Mouse (Mus musculus): ENCODE data around the gene Ltbp4. TPM values are rescaled to one million over a fixed set of nuclear protein-coding genes. Genes with fewer than 3 reads are reported as not detected.

Gene Ltbp4
- total RNA-seq, 2 experiments from 2014 or later, result 54.5 to 54.8 TPM

DNA sequence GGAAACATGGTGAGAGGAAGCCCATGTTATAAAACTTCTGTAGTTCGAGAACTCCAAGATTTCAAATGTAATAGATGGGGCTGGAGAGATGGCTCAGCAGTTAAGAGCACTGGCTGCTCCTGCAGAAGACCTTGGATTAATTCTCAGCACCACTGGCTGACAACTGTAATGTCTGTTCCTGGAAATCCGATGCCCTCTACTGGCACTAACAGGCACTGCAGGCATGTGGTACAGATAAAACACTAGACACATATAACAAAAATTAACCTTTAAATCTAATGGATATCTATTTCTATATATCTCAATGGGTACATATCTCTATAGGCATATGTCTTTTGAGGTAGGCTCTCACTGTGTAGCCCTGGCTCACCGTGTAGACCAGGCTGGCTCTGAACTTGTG lies 23.1 kb downstream of the Ltbp4 start:
- Histone ChIP-seq H3K4me3 (no peak overlapping the region), H3K27ac (no peak overlapping the region)
- peak; percentile 63 for TF ChIP-seq CTCF (conservative IDR thresholded peaks at IDR 0.05)
- no peak for DNase-seq (ENCODE audit: low spot score in 2 of 2)

- DNase-seq (ENCODE audit: low spot score in 2 of 2), result no peak
- Histone ChIP-seq H3K4me3 (no peak overlapping the region), H3K27ac (no peak overlapping the region)
- TF ChIP-seq CTCF (conservative IDR thresholded peaks at IDR 0.05), result no peak
Measured at GRCm38 (mm10) chr7:27311651-27312284, 25.7 kb downstream of the Ltbp4 start.

DNA sequence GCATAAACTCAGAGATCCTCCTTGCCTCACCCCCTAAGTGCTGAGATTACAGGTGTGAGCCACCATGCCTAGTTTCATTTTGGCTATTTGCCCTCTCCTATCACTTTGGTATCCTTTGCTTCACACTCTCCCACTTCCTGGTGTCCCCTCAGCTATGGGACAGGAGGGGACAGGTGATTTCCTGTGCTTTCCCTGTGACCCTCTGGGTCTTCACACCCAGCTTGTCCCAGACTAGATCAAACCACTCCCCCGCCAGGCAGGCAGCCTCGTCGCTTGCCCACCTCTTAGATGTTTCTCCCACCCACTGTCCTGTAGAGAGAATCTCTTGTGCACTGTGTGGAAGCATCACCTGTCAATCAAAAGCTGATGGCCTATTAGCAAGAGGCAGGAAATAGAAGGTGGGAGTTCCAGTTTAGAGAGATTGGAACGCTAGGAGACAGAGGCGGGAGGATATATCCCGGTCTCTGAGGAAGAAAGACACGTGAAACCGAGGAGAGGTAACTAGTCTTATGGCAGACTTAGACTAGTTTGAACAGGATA lies 26.4 kb downstream of the Ltbp4 start:
- Histone ChIP-seq H3K4me3 (no peak overlapping the region), H3K27ac (no peak overlapping the region)
- no peak for DNase-seq (ENCODE audit: low spot score in 2 of 2)
- no peak for TF ChIP-seq CTCF (conservative IDR thresholded peaks at IDR 0.05)

DNA sequence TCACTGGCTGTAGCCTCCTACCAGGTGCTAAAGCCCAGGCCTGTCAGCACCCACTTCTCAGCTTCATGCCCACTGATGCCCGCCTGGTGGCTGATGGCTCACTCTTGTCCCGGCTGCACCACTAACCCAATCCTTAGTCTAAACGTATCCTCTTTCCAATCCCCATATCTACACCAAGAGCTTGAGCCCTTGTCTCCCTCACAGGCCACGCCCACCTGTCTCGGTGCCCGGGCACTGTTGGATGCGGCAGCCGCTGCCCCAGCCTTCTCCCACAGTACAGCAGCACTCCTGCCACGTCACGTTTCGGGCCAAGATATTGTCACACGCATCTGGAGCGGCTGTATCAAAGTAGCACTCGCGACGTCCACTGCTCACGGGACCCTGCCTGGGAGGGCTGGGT lies 27.2 kb downstream of the Ltbp4 start:
- no peak overlapping the region for H3K4me3 ChIP-seq
- no peak overlapping the region for H3K27ac ChIP-seq
- TF ChIP-seq CTCF (conservative IDR thresholded peaks at IDR 0.05), result no peak
- no peak for DNase-seq (ENCODE audit: low spot score in 2 of 2)

DNA sequence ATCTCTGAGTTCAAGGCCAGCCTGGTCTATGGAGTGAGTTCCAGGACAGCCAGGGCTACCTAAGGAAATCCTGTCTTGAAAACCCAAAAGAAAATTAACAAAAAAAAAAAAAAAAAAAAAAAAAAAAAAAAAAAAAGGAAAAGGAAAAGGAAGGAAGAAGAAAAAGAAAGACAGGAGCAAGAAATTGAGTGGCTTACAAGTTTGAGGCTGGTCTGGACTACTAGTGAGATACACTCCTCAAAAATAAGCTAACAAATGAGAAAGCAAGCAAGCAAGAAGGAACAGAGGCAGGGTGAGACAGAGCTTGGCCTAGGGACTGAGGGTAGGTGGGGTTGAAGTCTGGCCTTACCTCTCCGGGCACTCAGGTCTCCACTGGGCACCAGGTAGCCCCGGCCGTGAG lies 27.7 kb downstream of the Ltbp4 start:
- DNase-seq (ENCODE audit: low spot score in 2 of 2), result no peak
- TF ChIP-seq CTCF (conservative IDR thresholded peaks at IDR 0.05), result no peak
- no peak overlapping the region for H3K4me3 ChIP-seq
- H3K27ac ChIP-seq, result no peak overlapping the region

DNA sequence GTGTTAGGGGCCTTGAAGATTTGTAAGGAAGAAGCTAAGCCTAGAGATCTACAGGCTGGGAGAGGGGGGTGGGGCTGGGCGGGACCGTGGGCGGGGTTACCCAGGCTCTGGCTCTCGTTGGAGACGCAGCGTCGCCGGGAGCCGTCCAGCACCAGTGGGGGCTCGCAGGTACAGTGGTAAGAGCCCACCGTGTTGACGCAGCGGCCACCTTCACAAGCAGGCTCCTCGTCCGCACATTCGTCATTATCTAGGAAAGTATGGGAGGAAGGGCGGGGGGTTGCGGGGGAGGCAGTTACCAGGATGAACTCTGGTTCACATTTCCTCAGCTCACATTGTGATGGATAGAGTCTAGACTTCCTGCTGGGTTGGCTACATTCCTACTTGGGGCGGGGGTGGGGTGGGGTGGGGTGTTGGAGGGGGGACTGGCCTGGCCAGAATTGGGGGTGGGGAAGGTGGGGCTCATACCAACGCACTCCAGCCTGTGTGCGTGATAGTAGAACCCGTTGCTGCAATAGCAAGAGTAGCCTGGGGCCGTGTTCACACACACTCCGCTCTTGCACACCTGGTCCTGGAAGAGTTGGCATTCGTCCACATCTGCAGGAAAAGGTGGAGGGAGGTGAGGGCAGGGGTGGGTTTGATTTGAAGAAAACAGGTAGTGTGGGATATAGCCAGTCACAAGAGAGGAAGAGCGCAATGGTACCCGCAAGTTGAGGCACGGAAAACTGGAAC lies 28.5 kb downstream of the Ltbp4 start:
- no peak for DNase-seq (ENCODE audit: low spot score in 2 of 2)

GRCm38 (mm10) chr7:27307551-27307950 lies 29.9 kb downstream of the Ltbp4 start:
- Histone ChIP-seq H3K27ac (no peak overlapping the region), H3K4me3 (no peak overlapping the region)
- DNase-seq (ENCODE audit: low spot score in 2 of 2), result no peak
- TF ChIP-seq CTCF (conservative IDR thresholded peaks at IDR 0.05), result peak; percentile 57

More for the DNA sequence above, 28.5 kb downstream of the Ltbp4 start:
- TF ChIP-seq CTCF (conservative IDR thresholded peaks at IDR 0.05), result no peak
- Histone ChIP-seq H3K4me3 (no peak overlapping the region), H3K27ac (no peak overlapping the region)

DNA sequence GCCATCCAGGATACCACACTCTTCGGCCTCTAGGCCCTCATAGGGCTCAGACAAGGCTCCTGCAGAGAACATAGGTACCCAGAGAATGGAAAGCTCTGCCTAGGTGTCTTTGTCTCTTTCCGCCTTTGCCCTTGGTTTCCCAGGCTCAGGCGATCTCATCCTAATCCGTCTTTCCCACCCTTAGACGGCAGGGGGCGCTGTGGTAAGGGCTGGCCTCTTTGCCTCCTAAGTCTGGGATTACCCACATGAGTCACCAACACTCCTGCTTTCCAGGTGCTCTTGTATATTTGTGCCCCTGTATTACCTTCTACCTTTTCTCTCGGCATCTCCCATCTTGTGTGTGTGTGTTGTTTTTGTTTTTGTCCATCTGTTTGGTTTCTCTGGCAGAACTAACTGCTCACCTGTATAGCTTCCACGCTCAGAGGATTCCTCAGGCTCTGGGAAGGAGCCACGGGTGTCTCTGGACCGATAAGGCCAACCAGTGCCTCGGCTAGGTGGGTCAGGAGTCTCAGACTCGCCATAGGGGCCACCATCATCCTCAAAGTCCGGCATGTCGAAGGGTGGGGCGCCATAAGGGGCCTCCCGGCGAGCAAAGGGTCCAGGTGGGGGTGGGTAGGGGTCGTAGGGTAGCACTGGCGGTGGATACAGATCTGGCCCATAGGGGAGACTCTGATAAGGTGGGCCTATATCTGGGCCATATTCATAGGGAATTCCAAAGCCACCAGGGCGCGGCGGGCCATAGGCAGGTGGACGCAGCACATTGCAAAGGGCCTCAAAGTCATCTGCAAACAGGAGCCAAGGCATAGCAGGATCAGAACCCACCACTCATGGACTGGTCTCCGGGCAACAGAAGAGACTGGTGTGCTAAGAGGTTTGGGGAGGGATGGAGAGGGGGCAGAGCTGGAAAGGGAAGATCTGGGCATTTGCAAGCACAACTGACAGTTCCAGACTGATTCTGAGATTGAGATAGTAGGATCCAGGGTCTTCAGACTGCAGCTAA lies 31.0 kb downstream of the Ltbp4 start:
- no peak overlapping the region for H3K4me3 ChIP-seq
- TF ChIP-seq CTCF (conservative IDR thresholded peaks at IDR 0.05), result peak; percentile 82
- no peak overlapping the region for H3K27ac ChIP-seq
- DNase-seq (ENCODE audit: low spot score in 2 of 2), result peak in 1 of 2 experiments; percentile 45

DNA sequence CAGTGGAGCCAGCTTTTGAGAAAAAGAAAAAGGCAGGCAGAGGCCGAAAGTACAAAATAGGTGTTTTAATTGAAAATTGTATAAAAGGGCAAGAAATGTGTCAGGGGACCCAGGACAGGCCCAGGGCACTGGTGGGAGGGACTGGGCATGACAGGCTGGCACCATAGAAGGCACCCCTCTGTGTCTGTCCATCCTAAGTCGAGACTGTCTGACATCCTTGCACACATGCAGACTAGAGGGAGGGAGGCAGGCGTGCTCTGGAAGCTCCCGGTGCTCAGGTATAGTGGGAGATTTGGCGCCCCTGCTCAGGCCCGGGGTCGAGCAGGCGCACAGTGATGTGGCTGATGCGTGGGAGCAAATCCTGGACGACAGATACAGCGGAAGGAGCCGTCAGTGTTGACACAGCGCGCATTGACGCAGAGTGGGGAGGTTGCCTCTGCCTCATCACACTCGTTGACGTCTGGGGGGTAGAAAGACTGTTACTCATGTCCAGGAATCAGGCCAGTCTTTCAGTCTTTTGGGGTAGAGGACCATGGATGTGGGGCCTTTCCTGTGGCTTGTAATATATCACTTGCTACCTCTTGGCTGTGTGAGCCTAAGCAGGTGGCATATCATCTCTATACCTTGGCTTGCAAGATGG lies 32.3 kb downstream of the Ltbp4 start:
- Histone ChIP-seq H3K27ac (no peak overlapping the region), H3K4me3 (no peak overlapping the region)
- DNase-seq (ENCODE audit: low spot score in 2 of 2), result no peak
- TF ChIP-seq CTCF (conservative IDR thresholded peaks at IDR 0.05), result no peak

GRCm38 (mm10) chr7:27302172-27302571 lies 35.3 kb downstream of the Ltbp4 start:
- Histone ChIP-seq H3K4me3 (no peak overlapping the region), H3K27ac (no peak overlapping the region)
- peak; percentile 100 for TF ChIP-seq CTCF (conservative IDR thresholded peaks at IDR 0.05)
- peak; percentile 53 to 83 for DNase-seq (ENCODE audit: low spot score in 2 of 2)

DNA sequence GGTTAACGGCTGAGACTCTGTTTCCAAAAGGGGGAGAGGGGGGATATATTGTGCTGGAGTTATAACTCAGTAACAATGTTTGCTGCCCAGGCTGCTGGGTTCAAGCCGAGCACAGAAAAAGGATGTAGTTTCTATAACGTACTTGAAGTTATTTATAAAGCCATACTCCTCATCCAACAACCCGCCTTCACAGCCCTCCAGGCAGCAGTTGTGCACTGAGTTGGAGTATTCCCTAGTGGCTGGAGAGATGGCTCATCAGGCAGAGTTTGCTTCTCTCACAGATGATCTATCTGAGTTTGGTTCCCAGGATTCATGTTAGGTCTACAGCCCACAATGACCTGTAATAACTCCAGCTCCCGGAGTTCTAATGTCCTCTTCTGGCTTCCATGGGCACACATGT lies 36.7 kb downstream of the Ltbp4 start:
- TF ChIP-seq CTCF (conservative IDR thresholded peaks at IDR 0.05), result no peak

GRCm38 (mm10) chr7:27300351-27300750 lies 37.1 kb downstream of the Ltbp4 start:
- H3K27ac ChIP-seq, result no peak overlapping the region
- TF ChIP-seq CTCF (conservative IDR thresholded peaks at IDR 0.05), result no peak
- H3K4me3 ChIP-seq, result no peak overlapping the region
- no peak for DNase-seq (ENCODE audit: low spot score in 2 of 2)

More for the DNA sequence above, 36.7 kb downstream of the Ltbp4 start:
- DNase-seq (ENCODE audit: low spot score in 2 of 2), result no peak
- Histone ChIP-seq H3K4me3 (no peak overlapping the region), H3K27ac (no peak overlapping the region)
